Mouse (Mus musculus): Measurements from ENCODE around the gene Rln3.

Rln3 gene

DNA sequence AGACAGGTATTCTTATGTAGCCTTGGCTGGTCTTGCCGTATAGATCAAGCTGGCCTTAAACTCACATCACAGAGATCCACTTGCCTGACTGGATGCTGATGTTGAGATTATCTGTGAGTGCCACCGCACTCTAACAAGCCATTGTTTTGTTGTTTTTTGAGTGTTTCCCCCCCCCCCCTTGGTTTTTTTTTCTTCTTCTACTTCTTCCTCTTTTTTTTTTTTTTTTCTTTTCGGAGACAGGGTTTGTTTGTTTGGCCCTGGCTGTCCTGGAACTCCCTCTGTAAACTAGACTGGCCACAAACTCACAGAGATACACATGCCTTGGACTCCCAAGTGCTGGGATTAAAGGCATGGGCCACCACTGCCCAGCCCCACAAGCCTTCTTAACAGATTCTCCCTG lies 50.8 kb downstream of the Rln3 start:
- no peak for DNase-seq
